Mouse (Mus musculus): ENCODE results near the gene Pank1. TPM values are rescaled to one million over a fixed set of nuclear protein-coding genes. Genes with fewer than 3 reads are reported as not detected.

Pank1 gene
- total and polyA plus RNA-seq, 2 experiments from 2014 or later = 6.6 to 13.9 TPM

GRCm38 (mm10) chr19:34898941-34899340, 19.7 kb upstream of the Pank1 start:
- no peak for DNase-seq (ENCODE audit: low spot score)
- 91% methylated on average over 4 of the region's 4 CpGs for WGBS
- Histone ChIP-seq H3K27ac (ENCODE audit: low read depth, low read length) (no peak overlapping the region), H3K36me3 (ENCODE audit: insufficient read depth, low read length) (no peaks in the 10 kb centered on the region), H3K9ac (replicated peaks; ENCODE audit: low read length, poor library complexity, severe bottlenecking) (no peak overlapping the region), H3K4me2 (ENCODE audit: low read depth, low read length, poor library complexity, severe bottlenecking) (no peak overlapping the region), H3K9me3 (ENCODE audit: low read length) (no peaks in the 10 kb centered on the region), H3K4me3 (ENCODE audit: low read depth, low read length) (no peak overlapping the region), H3K27me3 (ENCODE audit: insufficient read depth, low read length) (no peaks in the 10 kb centered on the region), H3K4me1 (ENCODE audit: insufficient read depth, low read length) (no peaks in the 10 kb centered on the region)
- ATAC-seq (ENCODE audit: low FRiP score) = no peak
- TF ChIP-seq CTCF (IDR thresholded peaks at IDR 0.05) = no peak

DNA sequence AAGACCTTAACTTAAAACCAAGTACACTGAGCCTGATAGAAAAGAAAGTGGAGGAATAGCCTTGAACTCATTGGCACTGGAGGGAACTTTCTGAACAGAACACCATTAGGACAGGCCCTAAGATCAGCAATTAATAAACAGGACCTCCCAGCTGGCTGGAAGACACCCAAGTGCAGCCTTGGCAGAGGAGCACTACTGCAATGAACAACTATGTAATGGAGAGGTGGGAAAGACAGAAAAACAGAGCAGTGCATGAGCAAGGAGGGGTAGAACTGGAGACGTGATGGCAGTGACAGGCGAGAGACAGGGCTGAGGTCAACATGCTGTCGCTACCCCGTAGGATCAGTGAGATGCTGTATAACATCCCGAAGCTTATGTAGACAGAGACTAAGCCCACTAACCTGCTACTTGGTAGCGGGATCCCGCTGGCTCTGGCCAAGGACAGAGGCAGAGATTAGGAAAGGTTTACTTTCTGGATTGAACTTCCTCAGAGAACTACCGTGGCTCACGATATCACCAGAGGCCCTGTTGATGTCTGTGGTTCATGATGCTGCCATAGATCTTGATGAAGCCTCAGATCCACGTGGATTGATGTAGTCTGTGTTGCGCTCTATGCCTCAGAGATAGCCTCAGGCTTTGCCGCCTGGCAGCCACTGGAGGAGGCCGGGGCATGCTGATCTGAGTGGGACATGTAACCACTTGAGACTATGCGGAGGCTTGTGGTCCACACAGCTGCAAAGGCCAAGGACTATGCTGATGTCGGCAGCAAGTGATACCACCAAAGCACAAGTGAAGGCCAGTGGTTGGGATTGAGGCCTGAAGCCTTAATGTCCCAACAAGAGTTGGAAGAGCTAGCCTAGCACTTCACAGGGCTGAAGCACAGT, 18.1 kb upstream of the Pank1 start:
- Histone ChIP-seq H3K27me3 (ENCODE audit: insufficient read depth, low read length) (no peaks in the 10 kb centered on the region), H3K4me2 (ENCODE audit: low read depth, low read length, poor library complexity, severe bottlenecking) (no peak overlapping the region), H3K9me3 (ENCODE audit: low read length) (no peaks in the 10 kb centered on the region), H3K36me3 (ENCODE audit: insufficient read depth, low read length) (no peaks in the 10 kb centered on the region), H3K4me1 (ENCODE audit: insufficient read depth, low read length) (no peaks in the 10 kb centered on the region), H3K4me3 (ENCODE audit: low read depth, low read length) (no peak overlapping the region), H3K27ac (ENCODE audit: low read depth, low read length) (no peak overlapping the region), H3K9ac (replicated peaks; ENCODE audit: low read length, poor library complexity, severe bottlenecking) (no peak overlapping the region)
- ATAC-seq (ENCODE audit: low FRiP score) (no peak), DNase-seq (ENCODE audit: low spot score) (no peak)
- no peak for TF ChIP-seq CTCF (IDR thresholded peaks at IDR 0.05)
- 92% methylated on average over 15 of the region's 15 CpGs for WGBS

GRCm38 (mm10) chr19:34895082-34895481, 15.8 kb upstream of the Pank1 start:
- ATAC-seq (ENCODE audit: low FRiP score) = no peak
- Histone ChIP-seq H3K4me3 (ENCODE audit: low read depth, low read length) (no peak overlapping the region), H3K9ac (replicated peaks; ENCODE audit: low read length, poor library complexity, severe bottlenecking) (no peak overlapping the region), H3K27ac (ENCODE audit: low read depth, low read length) (no peak overlapping the region), H3K36me3 (ENCODE audit: insufficient read depth, low read length) (no peaks in the 10 kb centered on the region), H3K9me3 (ENCODE audit: low read length) (no peaks in the 10 kb centered on the region), H3K27me3 (ENCODE audit: insufficient read depth, low read length) (no peaks in the 10 kb centered on the region), H3K4me1 (ENCODE audit: insufficient read depth, low read length) (no peaks in the 10 kb centered on the region), H3K4me2 (ENCODE audit: low read depth, low read length, poor library complexity, severe bottlenecking) (no peak overlapping the region)
- DNase-seq (ENCODE audit: low spot score) = no peak
- WGBS = 90% methylated on average over 4 of the region's 4 CpGs
- no peak for TF ChIP-seq CTCF (IDR thresholded peaks at IDR 0.05)

- Histone ChIP-seq H3K4me1 (ENCODE audit: insufficient read depth, low read length) (no peaks in the 10 kb centered on the region), H3K27me3 (ENCODE audit: insufficient read depth, low read length) (no peaks in the 10 kb centered on the region), H3K9me3 (ENCODE audit: low read length) (no peaks in the 10 kb centered on the region), H3K4me2 (ENCODE audit: low read depth, low read length, poor library complexity, severe bottlenecking) (no peak overlapping the region), H3K4me3 (ENCODE audit: low read depth, low read length) (no peak overlapping the region), H3K36me3 (ENCODE audit: insufficient read depth, low read length) (no peaks in the 10 kb centered on the region), H3K27ac (ENCODE audit: low read depth, low read length) (no peak overlapping the region), H3K9ac (replicated peaks; ENCODE audit: low read length, poor library complexity, severe bottlenecking) (no peak overlapping the region)
- ATAC-seq (ENCODE audit: low FRiP score) = no peak
- no peak for TF ChIP-seq CTCF (IDR thresholded peaks at IDR 0.05)
- no peak for DNase-seq (ENCODE audit: low spot score)
- WGBS = 89% methylated on average over 1 of the region's 1 CpGs
Measured at GRCm38 (mm10) chr19:34891590-34891989, 12.3 kb upstream of the Pank1 start.

DNA sequence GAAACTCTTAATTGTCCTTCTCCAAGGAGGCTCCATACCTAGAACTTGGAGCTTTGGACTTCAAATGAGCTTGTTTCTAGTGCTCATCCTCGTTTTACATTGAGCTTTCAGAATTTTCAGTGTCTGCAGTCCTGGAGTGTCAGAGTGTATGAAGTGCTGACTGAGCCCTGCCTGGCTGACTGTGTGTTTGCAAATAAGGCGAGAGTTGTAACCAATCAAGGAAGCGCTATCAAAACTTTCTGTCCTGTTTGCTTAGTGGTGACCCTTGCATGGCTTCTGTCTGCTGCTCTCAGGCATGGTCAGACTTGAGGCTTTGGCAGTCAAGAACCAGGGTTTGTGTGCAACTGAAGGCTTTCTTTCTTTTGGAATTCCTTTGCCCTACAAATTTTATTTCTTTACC, 11.7 kb upstream of the Pank1 start:
- TF ChIP-seq CTCF (IDR thresholded peaks at IDR 0.05) = no peak
- Histone ChIP-seq H3K4me3 (ENCODE audit: low read depth, low read length) (no peak overlapping the region), H3K27me3 (ENCODE audit: insufficient read depth, low read length) (no peaks in the 10 kb centered on the region), H3K4me1 (ENCODE audit: insufficient read depth, low read length) (no peaks in the 10 kb centered on the region), H3K4me2 (ENCODE audit: low read depth, low read length, poor library complexity, severe bottlenecking) (no peak overlapping the region), H3K27ac (ENCODE audit: low read depth, low read length) (no peak overlapping the region), H3K36me3 (ENCODE audit: insufficient read depth, low read length) (no peaks in the 10 kb centered on the region), H3K9me3 (ENCODE audit: low read length) (no peaks in the 10 kb centered on the region), H3K9ac (replicated peaks; ENCODE audit: low read length, poor library complexity, severe bottlenecking) (no peak overlapping the region)
- ATAC-seq (ENCODE audit: low FRiP score) (no peak), DNase-seq (ENCODE audit: low spot score) (no peak)
- WGBS = 68% methylated on average over 3 of the region's 3 CpGs

- 85% methylated on average over 4 of the region's 4 CpGs for WGBS
Measured at GRCm38 (mm10) chr19:34886324-34886723, 7.1 kb upstream of the Pank1 start.

More at GRCm38 (mm10) chr19:34886324-34886723, 7.1 kb upstream of the Pank1 start:
- H3K4me1 ChIP-seq (ENCODE audit: insufficient read depth, low read length) = no peaks in the 10 kb centered on the region
- no peaks in the 10 kb centered on the region for H3K9me3 ChIP-seq (ENCODE audit: low read length)
- no peaks in the 10 kb centered on the region for H3K36me3 ChIP-seq (ENCODE audit: insufficient read depth, low read length)
- no peak overlapping the region for H3K9ac ChIP-seq (replicated peaks; ENCODE audit: low read length, poor library complexity, severe bottlenecking)
- no peak for ATAC-seq (ENCODE audit: low FRiP score)
- no peak for DNase-seq (ENCODE audit: low spot score)
- no peak overlapping the region for H3K27ac ChIP-seq (ENCODE audit: low read depth, low read length)
- H3K4me2 ChIP-seq (ENCODE audit: low read depth, low read length, poor library complexity, severe bottlenecking) = no peak overlapping the region
- H3K27me3 ChIP-seq (ENCODE audit: insufficient read depth, low read length) = no peaks in the 10 kb centered on the region
- no peak for TF ChIP-seq CTCF (IDR thresholded peaks at IDR 0.05)
- H3K4me3 ChIP-seq (ENCODE audit: low read depth, low read length) = no peak overlapping the region

Measured in midbrain, postnatal 0 days (tissue).